Mouse (Mus musculus): ENCODE measurements around the gene Ctdnep1. TPM values are rescaled to one million over a fixed set of nuclear protein-coding genes. Genes with fewer than 3 reads are reported as not detected.
"Not testable (repeated sequence)": the region's sequence is repeated elsewhere in the genome, so short reads cannot be mapped to it uniquely, and the experiment has no call there.

Gene Ctdnep1
- polyA plus RNA-seq, 1 experiment from 2014 or later: 29.1 TPM

DNA sequence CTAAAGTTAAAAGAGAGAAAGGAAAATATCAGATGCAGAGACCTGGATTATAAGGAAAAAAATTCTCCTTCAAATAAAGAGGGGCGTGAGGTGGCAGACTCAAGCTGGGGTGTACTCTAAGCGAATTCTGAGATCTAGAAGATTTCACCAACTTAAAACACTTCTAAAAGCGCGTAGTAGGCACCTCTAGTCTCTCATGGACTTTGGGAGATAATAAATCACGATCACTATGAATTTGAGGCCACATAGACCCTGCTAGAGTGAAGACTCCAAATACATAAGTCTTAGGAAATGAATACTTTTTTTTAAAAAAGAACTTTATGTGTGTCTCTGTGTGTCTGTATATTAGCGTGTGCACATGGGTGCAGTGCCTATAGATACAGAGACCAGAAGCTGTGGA is 34.7 kb downstream of the Ctdnep1 start:
- Histone ChIP-seq H3K9me3 (replicated peaks; ENCODE audit: low read length) (no peaks in the 10 kb centered on the region), H3K9ac (ENCODE audit: low read depth, low read length) (no peak overlapping the region), H3K4me3 (replicated peaks; ENCODE audit: low read depth, low read length) (no peak overlapping the region), H3K27ac (no peak overlapping the region), H3K4me1 (replicated peaks; ENCODE audit: insufficient read depth, low read length) (peaks cover 25% of the 10 kb centered on the region), H3K27me3 (ENCODE audit: insufficient read depth, low read length) (no peaks in the 10 kb centered on the region), H3K36me3 (ENCODE audit: insufficient read depth, low read length) (peaks cover 23% of the 10 kb centered on the region), H3K4me2 (ENCODE audit: low read length) (peak overlapping the region; percentile 91)
- no peak for TF ChIP-seq CTCF (IDR thresholded peaks at IDR 0.05; ENCODE audit: low read depth)
- no peak for ATAC-seq (replicated peaks; ENCODE audit: low FRiP score, low read depth)
- 63% methylated on average over 6 of the region's 6 CpGs for WGBS
- no peak for DNase-seq (ENCODE audit: low spot score)

DNA sequence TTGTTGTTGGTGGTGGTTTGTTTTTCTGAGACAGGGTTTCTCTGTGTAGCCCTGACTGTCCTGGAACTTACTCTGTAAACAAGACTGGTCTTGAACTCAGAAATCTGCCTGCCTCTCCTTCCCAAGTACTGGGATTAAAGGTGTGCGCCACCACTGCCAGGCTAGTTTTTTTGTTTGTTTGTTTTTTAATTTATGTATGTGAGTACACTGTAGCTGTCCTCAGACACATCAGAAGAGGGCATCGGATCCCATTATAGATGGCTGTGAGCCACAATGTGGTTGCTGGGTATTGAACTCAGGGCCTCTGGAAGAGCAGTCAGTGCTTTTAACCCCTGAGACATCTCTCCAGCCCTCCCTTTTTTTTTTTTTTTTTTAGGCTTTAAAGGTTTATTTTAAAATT is 35.2 kb downstream of the Ctdnep1 start:
- 85% methylated on average over 2 of the region's 2 CpGs for WGBS
- peaks cover 25% of the 10 kb centered on the region for H3K4me1 ChIP-seq (replicated peaks; ENCODE audit: insufficient read depth, low read length)

DNA sequence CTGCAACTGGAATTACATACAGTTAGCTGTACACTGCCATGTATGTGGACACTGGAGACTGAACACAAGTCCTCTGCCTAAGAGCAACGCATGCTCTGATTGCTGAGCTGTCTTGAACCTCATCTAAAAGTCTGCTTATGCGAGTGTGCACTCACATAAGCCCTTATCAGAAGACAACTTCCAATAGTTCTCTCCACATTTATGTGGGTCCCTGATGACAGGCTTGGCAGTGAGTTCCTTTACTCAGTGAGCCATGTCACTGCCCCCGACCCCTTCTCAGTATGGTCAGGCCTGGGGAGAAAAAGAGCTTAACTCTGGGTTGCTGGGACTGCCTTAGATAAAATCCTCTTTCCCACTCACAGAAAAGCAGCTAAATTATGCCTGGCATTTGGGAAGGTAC is 35.7 kb downstream of the Ctdnep1 start, which contains the start of gene Dlg4:
TSS of gene Dlg4 (plus strand) at position 274 of the 400 bp plus-strand sequence.
- Histone ChIP-seq H3K27me3 (ENCODE audit: insufficient read depth, low read length) (no peaks in the 10 kb centered on the region), H3K9ac (ENCODE audit: low read depth, low read length) (peak within 1 kb of the TSS; percentile 80), H3K4me3 (replicated peaks; ENCODE audit: low read depth, low read length) (no peak within 1 kb of the TSS), H3K4me2 (ENCODE audit: low read length) (peak within 1 kb of the TSS; percentile 92), H3K4me1 (replicated peaks; ENCODE audit: insufficient read depth, low read length) (peaks cover 25% of the 10 kb centered on the region), H3K27ac (0 out of 2 replicates have a peak within 1 kb of the TSS, but pooled peaks have one; percentile 6), H3K36me3 (ENCODE audit: insufficient read depth, low read length) (peaks cover 14% of the 10 kb centered on the region), H3K9me3 (replicated peaks; ENCODE audit: low read length) (no peaks in the 10 kb centered on the region)
- DNase-seq (ENCODE audit: low spot score) (no peak), ATAC-seq (replicated peaks; ENCODE audit: low FRiP score, low read depth) (no peak)
- 69% methylated on average over 3 of the region's 3 CpGs for WGBS
- no peak for TF ChIP-seq CTCF (IDR thresholded peaks at IDR 0.05; ENCODE audit: low read depth)

More for the DNA sequence above, 35.2 kb downstream of the Ctdnep1 start:
- DNase-seq (ENCODE audit: low spot score); H3K4me2 ChIP-seq (ENCODE audit: low read length); H3K4me3 ChIP-seq (replicated peaks; ENCODE audit: low read depth, low read length); H3K9ac ChIP-seq (ENCODE audit: low read depth, low read length); ATAC-seq (replicated peaks; ENCODE audit: low FRiP score, low read depth); H3K27me3 ChIP-seq (ENCODE audit: insufficient read depth, low read length); H3K9me3 ChIP-seq (replicated peaks; ENCODE audit: low read length); H3K27ac ChIP-seq: not testable (repeated sequence)
- H3K36me3 ChIP-seq (ENCODE audit: insufficient read depth, low read length): peaks cover 19% of the 10 kb centered on the region

DNA sequence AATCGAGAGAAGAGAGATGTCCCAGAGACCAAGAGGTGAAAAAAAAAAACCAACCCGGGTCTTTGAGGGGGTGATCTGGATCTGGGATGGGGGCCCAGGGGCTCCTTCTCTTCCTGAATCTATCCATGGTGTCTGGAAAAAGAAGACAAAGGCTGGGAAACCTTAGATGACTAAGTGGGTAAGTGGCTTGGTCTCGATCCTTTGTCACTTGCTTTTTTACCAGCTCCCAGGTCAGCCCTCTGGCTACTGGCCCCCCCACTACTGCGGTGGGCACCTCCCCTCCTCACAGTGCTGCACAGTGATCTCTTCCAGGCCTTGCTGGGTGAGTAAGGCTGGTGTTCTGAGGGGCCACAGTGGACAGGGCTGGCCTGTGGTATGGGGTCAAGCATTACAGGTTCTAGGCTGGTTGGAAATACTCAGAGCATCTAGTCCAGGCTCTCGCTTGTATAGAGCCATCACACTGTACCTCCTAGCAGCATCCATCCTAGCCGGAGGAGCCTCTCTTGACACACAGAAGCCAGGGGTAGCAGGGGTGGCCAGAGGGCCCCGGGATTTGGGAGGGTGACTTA is 36.3 kb downstream of the Ctdnep1 start:
- 0 out of 2 replicates have a peak overlapping the region, but pooled peaks have one; percentile 6 for H3K27ac ChIP-seq
- H3K4me1 ChIP-seq (replicated peaks; ENCODE audit: insufficient read depth, low read length): peaks cover 25% of the 10 kb centered on the region
- ATAC-seq (replicated peaks; ENCODE audit: low FRiP score, low read depth) (no peak), DNase-seq (ENCODE audit: low spot score) (no peak)
- no peak overlapping the region for H3K9ac ChIP-seq (ENCODE audit: low read depth, low read length)
- H3K4me2 ChIP-seq (ENCODE audit: low read length): peak overlapping the region; percentile 92
- no peak overlapping the region for H3K4me3 ChIP-seq (replicated peaks; ENCODE audit: low read depth, low read length)
- no peak for TF ChIP-seq CTCF (IDR thresholded peaks at IDR 0.05; ENCODE audit: low read depth)
- H3K27me3 ChIP-seq (ENCODE audit: insufficient read depth, low read length): no peaks in the 10 kb centered on the region
- 41% methylated on average over 7 of the region's 7 CpGs for WGBS
- H3K36me3 ChIP-seq (ENCODE audit: insufficient read depth, low read length): peaks cover 8% of the 10 kb centered on the region; the same call in 1 of the 2 replicates
- no peaks in the 10 kb centered on the region for H3K9me3 ChIP-seq (replicated peaks; ENCODE audit: low read length)

DNA sequence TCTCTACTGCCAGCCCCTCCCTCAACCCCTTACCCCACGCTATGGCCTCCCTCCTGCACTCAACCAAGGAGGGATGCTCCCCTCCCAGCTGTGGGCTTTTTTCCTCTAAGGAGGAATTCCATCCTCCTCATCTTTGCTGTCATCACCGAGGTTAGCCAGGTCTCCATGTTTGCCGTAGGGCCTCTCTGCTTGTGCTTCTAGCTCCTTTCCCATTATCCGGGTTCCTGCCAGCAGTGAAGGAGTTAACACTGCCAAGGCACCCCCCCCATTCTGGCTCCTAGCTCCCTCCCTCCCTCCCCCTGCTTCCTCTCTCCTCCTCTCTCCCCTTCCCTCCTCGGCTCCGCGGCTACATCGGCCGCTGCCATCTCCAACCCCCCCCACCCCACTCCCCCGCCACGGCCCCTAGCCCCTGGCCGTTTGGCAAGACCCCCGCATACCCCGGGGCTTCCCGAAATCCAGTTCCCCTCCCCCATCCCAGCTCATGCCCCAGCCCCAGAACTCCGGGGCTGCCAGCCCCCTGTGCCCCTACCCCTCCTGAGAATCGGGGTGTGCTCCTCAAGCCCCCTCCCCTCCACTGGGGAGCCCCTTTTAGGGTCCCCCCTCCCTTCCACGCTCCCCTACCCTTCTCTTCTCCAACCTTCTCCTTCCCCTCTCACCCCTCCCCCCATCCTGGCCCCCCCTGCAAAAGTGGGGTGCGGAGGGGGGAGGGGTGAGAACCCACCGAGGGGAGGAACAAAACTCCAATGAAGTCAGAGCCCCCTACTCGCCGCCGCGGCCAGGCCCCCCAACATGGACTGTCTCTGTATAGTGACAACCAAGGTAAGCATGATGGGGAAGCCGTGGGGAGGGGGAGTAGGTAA is 37.4 kb downstream of the Ctdnep1 start:
- Histone ChIP-seq H3K4me1 (replicated peaks; ENCODE audit: insufficient read depth, low read length) (peaks cover 28% of the 10 kb centered on the region), H3K36me3 (ENCODE audit: insufficient read depth, low read length) (no peaks in the 10 kb centered on the region), H3K27ac (peak overlapping the region; percentile 77), H3K9me3 (replicated peaks; ENCODE audit: low read length) (no peaks in the 10 kb centered on the region), H3K4me2 (ENCODE audit: low read length) (peak overlapping the region; percentile 92), H3K9ac (ENCODE audit: low read depth, low read length) (peak overlapping the region; percentile 80), H3K27me3 (ENCODE audit: insufficient read depth, low read length) (no peaks in the 10 kb centered on the region), H3K4me3 (replicated peaks; ENCODE audit: low read depth, low read length) (peak overlapping the region; percentile 56)
- peak; percentile 87 for DNase-seq (ENCODE audit: low spot score)
- 1% methylated on average over 25 of the region's 25 CpGs for WGBS
- no peak for TF ChIP-seq CTCF (IDR thresholded peaks at IDR 0.05; ENCODE audit: low read depth)
- ATAC-seq (replicated peaks; ENCODE audit: low FRiP score, low read depth): no peak

DNA sequence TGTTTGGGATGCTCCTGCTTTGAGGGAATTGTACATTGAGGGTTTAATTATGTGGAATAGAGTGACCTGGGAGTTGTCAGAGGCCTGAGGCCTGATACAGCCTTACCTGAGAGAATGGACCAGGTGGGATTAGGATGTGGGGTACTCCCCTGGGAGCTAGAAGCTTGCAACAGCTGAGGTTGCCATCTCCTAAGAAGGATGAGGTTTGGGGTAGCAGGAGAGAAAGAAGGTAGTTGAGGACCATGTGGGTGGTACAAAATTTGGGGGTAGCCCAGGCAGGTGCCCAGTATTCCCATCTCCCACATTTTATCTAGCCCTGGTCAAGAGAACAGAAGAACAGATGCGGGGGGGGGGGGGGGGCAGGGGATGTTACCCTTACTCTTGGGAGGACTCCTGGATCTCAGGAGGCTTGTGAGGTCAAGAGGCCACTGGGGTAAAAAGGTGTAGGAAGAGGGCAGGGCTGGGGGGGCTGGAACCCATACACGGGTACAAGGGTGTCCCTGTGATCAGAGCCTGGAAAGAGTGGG is 38.6 kb downstream of the Ctdnep1 start:
- Histone ChIP-seq H3K4me1 (replicated peaks; ENCODE audit: insufficient read depth, low read length) (peaks cover 30% of the 10 kb centered on the region), H3K27ac (0 out of 2 replicates have a peak overlapping the region, but pooled peaks have one; percentile 5), H3K27me3 (ENCODE audit: insufficient read depth, low read length) (no peaks in the 10 kb centered on the region), H3K9ac (ENCODE audit: low read depth, low read length) (no peak overlapping the region), H3K4me2 (ENCODE audit: low read length) (peak overlapping the region; percentile 92), H3K4me3 (replicated peaks; ENCODE audit: low read depth, low read length) (no peak overlapping the region), H3K36me3 (ENCODE audit: insufficient read depth, low read length) (no peaks in the 10 kb centered on the region), H3K9me3 (replicated peaks; ENCODE audit: low read length) (no peaks in the 10 kb centered on the region)
- no peak for TF ChIP-seq CTCF (IDR thresholded peaks at IDR 0.05; ENCODE audit: low read depth)
- ATAC-seq (replicated peaks; ENCODE audit: low FRiP score, low read depth) (no peak), DNase-seq (ENCODE audit: low spot score) (no peak)
- WGBS: 0% methylated on average over 1 of the region's 2 CpGs

Measured in kidney, postnatal 0 days (tissue).